Mouse (Mus musculus): ENCODE data around the gene Helb. TPM values are rescaled to one million over a fixed set of nuclear protein-coding genes. Genes with fewer than 3 reads are reported as not detected.

Gene Helb
- polyA plus RNA-seq, 1 experiment from 2014 or later: 6.6 TPM

DNA sequence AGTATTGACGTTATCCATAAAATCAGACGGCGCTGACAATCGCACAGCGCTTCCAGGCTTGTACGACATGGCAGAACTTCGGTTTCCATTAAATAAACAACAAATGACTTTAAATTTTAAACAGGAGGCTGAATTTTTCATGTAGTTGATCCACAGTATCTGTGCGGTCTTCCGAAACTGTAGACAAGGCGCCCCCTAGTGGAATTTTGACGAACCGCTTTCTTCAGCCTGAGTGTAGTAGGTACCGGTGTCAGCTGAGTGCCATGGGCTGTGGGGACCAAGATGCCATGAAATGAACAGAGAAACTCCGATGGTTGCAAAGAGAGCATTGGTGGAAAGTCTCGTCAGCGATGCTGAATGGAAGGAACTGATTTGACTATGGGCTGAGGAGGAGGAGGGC is 17.8 kb upstream of the Helb start:
- H3K9ac ChIP-seq (ENCODE audit: low read depth, low read length): no peak overlapping the region
- no peak overlapping the region for H3K4me2 ChIP-seq (ENCODE audit: low read depth, low read length)
- 65% methylated on average over 16 of the region's 16 CpGs for WGBS
- no peaks in the 10 kb centered on the region for H3K9me3 ChIP-seq (ENCODE audit: control insufficient read depth, low read length)
- H3K4me3 ChIP-seq (ENCODE audit: low read depth, low read length): no peak overlapping the region
- H3K4me1 ChIP-seq (ENCODE audit: control insufficient read depth, insufficient read depth, low read length): 0 out of 2 replicates have a peak, but pooled peaks cover 6% of the 10 kb centered on the region
- ATAC-seq (ENCODE audit: low read depth) (no peak), DNase-seq (ENCODE audit: low spot score) (peak; percentile 51)
- H3K27ac ChIP-seq (replicated peaks; ENCODE audit: low read depth, low read length): no peak overlapping the region
- no peaks in the 10 kb centered on the region; the same call in 1 of the 2 replicates for H3K27me3 ChIP-seq (replicated peaks; ENCODE audit: control insufficient read depth, insufficient read depth, low read length)
- no peaks in the 10 kb centered on the region for H3K36me3 ChIP-seq (ENCODE audit: control insufficient read depth, insufficient read depth, low read length)

DNA sequence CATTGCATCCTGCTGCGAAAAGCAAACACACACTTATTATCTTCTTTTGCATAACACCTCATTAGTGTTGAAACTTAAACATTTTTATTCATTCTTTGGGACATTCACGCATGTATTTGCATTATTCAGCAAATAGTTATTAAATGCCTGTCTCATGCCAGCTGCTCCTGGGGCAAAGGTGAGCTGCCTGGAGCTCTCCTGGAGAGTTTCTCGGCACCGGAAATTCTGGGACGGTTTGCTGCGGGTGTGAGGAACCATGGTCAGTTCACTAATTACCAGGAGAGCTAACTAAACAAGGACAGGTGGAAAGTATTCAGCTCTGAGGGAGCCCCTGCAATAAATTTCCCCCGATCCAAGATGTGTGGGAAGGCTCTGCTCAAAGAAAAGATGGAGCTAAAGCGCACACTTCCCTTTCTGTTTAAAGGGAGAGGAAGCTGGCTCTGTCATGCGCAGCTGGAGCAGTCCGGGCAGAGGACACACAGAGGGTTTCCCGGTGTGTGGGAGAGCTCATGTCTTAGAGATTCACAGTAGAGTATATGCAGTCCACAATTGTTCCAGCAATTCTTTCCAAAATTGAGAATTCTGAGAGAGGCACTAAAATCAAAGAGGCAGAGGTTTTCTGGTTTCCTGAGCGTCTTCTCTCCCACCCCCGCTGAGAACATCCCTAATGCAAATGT is 16.0 kb upstream of the Helb start:
- WGBS: 39% methylated on average over 13 of the region's 13 CpGs
- Histone ChIP-seq H3K4me3 (ENCODE audit: low read depth, low read length) (no peak overlapping the region), H3K9ac (ENCODE audit: low read depth, low read length) (no peak overlapping the region), H3K9me3 (ENCODE audit: control insufficient read depth, low read length) (no peaks in the 10 kb centered on the region), H3K36me3 (ENCODE audit: control insufficient read depth, insufficient read depth, low read length) (no peaks in the 10 kb centered on the region), H3K4me1 (ENCODE audit: control insufficient read depth, insufficient read depth, low read length) (no peaks in the 10 kb centered on the region), H3K4me2 (ENCODE audit: low read depth, low read length) (peak overlapping the region; percentile 18; the same call in 1 of the 2 replicates), H3K27ac (replicated peaks; ENCODE audit: low read depth, low read length) (no peak overlapping the region), H3K27me3 (replicated peaks; ENCODE audit: control insufficient read depth, insufficient read depth, low read length) (no peaks in the 10 kb centered on the region; the same call in 1 of the 2 replicates)
- DNase-seq (ENCODE audit: low spot score) (no peak), ATAC-seq (ENCODE audit: low read depth) (no peak)

DNA sequence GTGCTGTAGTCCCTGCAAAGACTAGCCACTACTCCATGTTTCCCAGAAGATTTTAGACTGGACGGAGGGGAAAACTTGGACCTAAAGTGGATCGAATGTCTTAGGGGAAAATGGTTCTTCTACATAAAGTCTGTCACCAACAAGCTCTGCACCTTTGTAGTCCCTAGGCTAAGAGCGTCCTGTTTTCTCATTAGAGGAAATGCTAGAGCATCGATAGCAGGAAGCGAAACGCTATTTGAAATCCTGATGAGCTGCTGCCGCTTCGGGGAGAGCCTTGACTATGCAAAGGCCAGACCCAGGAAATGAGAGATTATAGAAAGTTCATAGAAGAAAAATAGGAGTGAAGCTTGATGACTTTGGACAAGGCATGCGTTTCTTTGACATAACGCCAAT is 12.7 kb upstream of the Helb start:
- WGBS: 75% methylated on average over 10 of the region's 10 CpGs

DNA sequence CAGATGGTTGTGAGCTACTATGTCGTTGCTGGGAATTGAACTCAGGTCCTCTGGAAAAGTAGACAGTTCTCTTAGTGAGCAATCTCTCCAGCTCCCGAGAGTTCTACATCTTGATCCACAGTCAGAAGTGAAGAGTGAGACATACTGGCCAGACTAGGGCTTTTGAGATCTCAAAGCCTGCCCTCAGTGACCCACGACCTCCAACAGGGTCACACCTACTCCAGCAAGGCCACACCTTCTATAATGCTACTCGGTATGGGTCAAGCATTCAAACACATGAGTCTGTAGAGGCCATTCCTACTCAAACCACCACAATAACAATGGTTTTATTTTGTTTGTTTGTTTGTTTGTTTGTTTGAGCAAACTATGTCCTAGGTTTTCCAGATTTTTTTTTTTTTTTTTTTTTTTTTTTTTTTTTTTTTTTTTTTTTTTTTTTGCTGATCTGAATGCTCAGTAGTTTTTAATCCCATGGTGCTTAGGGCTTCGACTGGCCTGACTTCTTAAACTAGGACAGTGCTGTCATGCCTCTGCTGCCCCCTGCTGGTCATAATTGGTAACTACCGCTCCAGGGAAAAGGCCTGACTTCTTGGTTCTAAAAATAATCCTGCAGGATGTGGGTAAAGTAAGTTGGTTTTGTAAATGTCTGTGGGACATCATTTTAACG is 12.1 kb upstream of the Helb start:
- Histone ChIP-seq H3K4me3 (ENCODE audit: low read depth, low read length) (no peak overlapping the region), H3K4me1 (ENCODE audit: control insufficient read depth, insufficient read depth, low read length) (no peaks in the 10 kb centered on the region), H3K9me3 (ENCODE audit: control insufficient read depth, low read length) (no peaks in the 10 kb centered on the region), H3K4me2 (ENCODE audit: low read depth, low read length) (no peak overlapping the region), H3K27ac (replicated peaks; ENCODE audit: low read depth, low read length) (no peak overlapping the region), H3K27me3 (replicated peaks; ENCODE audit: control insufficient read depth, insufficient read depth, low read length) (no peaks in the 10 kb centered on the region; the same call in 1 of the 2 replicates), H3K9ac (ENCODE audit: low read depth, low read length) (peak overlapping the region; percentile 16; the same call in 1 of the 2 replicates), H3K36me3 (ENCODE audit: control insufficient read depth, insufficient read depth, low read length) (no peaks in the 10 kb centered on the region)
- 51% methylated on average over 7 of the region's 7 CpGs for WGBS
- ATAC-seq (ENCODE audit: low read depth) (peak; percentile 53; the same call in 1 of the 2 replicates), DNase-seq (ENCODE audit: low spot score) (peak; percentile 90)

More for the DNA sequence above, 12.7 kb upstream of the Helb start:
- H3K4me2 ChIP-seq (ENCODE audit: low read depth, low read length): no peak overlapping the region
- ATAC-seq (ENCODE audit: low read depth) (no peak), DNase-seq (ENCODE audit: low spot score) (no peak)
- H3K27me3 ChIP-seq (replicated peaks; ENCODE audit: control insufficient read depth, insufficient read depth, low read length): no peaks in the 10 kb centered on the region; the same call in 1 of the 2 replicates
- no peak overlapping the region for H3K4me3 ChIP-seq (ENCODE audit: low read depth, low read length)
- no peaks in the 10 kb centered on the region for H3K4me1 ChIP-seq (ENCODE audit: control insufficient read depth, insufficient read depth, low read length)
- H3K27ac ChIP-seq (replicated peaks; ENCODE audit: low read depth, low read length): no peak overlapping the region
- H3K9ac ChIP-seq (ENCODE audit: low read depth, low read length): peak overlapping the region; percentile 16; the same call in 1 of the 2 replicates
- H3K36me3 ChIP-seq (ENCODE audit: control insufficient read depth, insufficient read depth, low read length): no peaks in the 10 kb centered on the region
- no peaks in the 10 kb centered on the region for H3K9me3 ChIP-seq (ENCODE audit: control insufficient read depth, low read length)

DNA sequence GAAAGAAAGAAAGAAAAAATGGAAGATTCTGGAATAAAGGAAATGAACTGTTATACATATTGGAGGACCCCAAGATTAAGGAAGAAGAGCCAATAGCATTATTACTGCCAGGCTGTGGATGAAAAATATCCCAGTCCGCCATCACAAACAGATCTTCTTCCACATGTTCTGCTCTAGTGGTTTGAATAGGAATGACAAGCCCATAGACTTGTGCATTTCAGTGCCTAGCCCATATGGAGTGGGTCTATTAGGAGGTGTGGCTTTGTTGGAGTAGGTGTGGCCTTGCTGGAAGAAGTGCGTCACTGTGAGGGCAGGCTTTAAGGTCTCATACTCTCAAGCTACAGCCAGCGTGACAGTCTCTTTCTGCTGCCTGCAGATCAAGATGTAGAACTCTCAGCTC is 10.9 kb upstream of the Helb start:
- H3K9ac ChIP-seq (ENCODE audit: low read depth, low read length): no peak overlapping the region
- no peak for DNase-seq (ENCODE audit: low spot score)

DNA sequence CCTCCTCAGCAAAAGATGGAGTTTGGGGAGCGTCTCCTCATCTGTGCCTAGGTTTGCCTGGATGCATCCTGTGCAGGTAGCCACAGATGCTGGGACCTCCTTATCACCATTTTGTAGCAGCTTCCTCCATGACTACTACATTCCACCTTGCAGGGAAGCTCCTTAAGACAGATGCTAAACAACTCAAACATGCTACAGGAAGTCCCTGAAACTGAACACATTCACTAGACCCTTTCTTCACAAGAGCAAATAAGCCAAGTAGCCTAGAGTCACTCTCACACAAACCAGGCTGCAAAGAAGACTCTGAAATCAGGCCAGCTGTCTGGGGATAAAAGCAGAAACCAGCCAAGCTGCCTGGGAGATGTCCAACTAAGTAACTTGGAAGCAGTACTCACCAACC is 2.5 kb upstream of the Helb start:
- DNase-seq (ENCODE audit: low spot score) (no peak), ATAC-seq (ENCODE audit: low read depth) (no peak)
- no peak overlapping the region for H3K27ac ChIP-seq (replicated peaks; ENCODE audit: low read depth, low read length)
- H3K9me3 ChIP-seq (ENCODE audit: control insufficient read depth, low read length): no peaks in the 10 kb centered on the region
- H3K4me2 ChIP-seq (ENCODE audit: low read depth, low read length): no peak overlapping the region
- H3K27me3 ChIP-seq (replicated peaks; ENCODE audit: control insufficient read depth, insufficient read depth, low read length): no peaks in the 10 kb centered on the region
- no peaks in the 10 kb centered on the region for H3K36me3 ChIP-seq (ENCODE audit: control insufficient read depth, insufficient read depth, low read length)
- H3K4me3 ChIP-seq (ENCODE audit: low read depth, low read length): no peak overlapping the region
- H3K9ac ChIP-seq (ENCODE audit: low read depth, low read length): no peak overlapping the region
- peaks cover 4% of the 10 kb centered on the region; the same call in 1 of the 2 replicates for H3K4me1 ChIP-seq (ENCODE audit: control insufficient read depth, insufficient read depth, low read length)
- WGBS: 97% methylated on average over 1 of the region's 1 CpGs

More for the DNA sequence above, 10.9 kb upstream of the Helb start:
- ATAC-seq (ENCODE audit: low read depth): no peak
- Histone ChIP-seq H3K4me3 (ENCODE audit: low read depth, low read length) (no peak overlapping the region), H3K9me3 (ENCODE audit: control insufficient read depth, low read length) (no peaks in the 10 kb centered on the region), H3K4me2 (ENCODE audit: low read depth, low read length) (no peak overlapping the region), H3K36me3 (ENCODE audit: control insufficient read depth, insufficient read depth, low read length) (no peaks in the 10 kb centered on the region), H3K27ac (replicated peaks; ENCODE audit: low read depth, low read length) (no peak overlapping the region), H3K27me3 (replicated peaks; ENCODE audit: control insufficient read depth, insufficient read depth, low read length) (no peaks in the 10 kb centered on the region; the same call in 1 of the 2 replicates), H3K4me1 (ENCODE audit: control insufficient read depth, insufficient read depth, low read length) (no peaks in the 10 kb centered on the region)
- 92% methylated on average over 3 of the region's 3 CpGs for WGBS

DNA sequence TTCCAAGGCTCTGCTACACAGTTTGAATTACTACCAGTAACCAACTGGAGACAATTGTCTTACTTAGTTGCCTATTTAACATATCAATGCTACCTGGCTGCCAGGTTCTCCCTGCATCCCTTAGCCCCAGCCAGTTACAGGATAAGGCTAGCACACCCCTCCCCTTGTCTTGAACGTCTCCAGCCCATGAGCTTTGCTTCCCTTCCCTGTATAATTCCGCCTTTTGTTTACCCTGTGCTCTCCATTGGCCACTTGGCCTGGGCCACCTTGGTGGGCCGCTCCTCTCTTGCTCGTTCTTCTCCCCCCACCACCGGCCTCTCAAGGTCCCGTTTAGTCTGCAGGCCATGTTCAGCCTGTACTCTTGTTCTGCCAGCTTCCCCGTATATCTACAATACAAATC is 1.7 kb upstream of the Helb start:
- Histone ChIP-seq H3K4me2 (ENCODE audit: low read depth, low read length) (no peak overlapping the region), H3K4me3 (ENCODE audit: low read depth, low read length) (no peak overlapping the region), H3K27ac (replicated peaks; ENCODE audit: low read depth, low read length) (no peak overlapping the region), H3K9ac (ENCODE audit: low read depth, low read length) (no peak overlapping the region), H3K36me3 (ENCODE audit: control insufficient read depth, insufficient read depth, low read length) (no peaks in the 10 kb centered on the region), H3K4me1 (ENCODE audit: control insufficient read depth, insufficient read depth, low read length) (peaks cover 4% of the 10 kb centered on the region; the same call in 1 of the 2 replicates), H3K27me3 (replicated peaks; ENCODE audit: control insufficient read depth, insufficient read depth, low read length) (no peaks in the 10 kb centered on the region), H3K9me3 (ENCODE audit: control insufficient read depth, low read length) (no peaks in the 10 kb centered on the region)
- WGBS: 47% methylated on average over 7 of the region's 7 CpGs
- no peak for DNase-seq (ENCODE audit: low spot score)
- ATAC-seq (ENCODE audit: low read depth): no peak

DNA sequence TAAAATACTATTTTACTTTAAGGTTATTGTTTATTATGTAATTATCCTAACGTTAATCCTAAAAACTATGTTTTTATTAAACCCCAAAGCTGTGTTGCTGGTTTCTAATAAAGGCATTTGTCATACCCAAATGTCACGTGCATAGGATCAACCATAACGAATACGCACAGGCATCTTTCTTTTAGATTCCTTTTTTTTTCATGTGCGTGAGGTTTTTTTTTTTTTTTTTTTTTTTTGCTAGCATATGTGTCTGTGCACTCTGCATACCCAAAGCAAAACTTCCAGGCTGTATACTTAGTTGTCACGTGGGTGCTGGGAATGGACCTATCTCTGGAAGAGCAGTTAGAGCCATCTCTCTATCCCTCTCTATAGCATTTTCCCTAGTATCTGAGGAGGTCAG is 1.2 kb upstream of the Helb start:
- ATAC-seq (ENCODE audit: low read depth) (no peak), DNase-seq (ENCODE audit: low spot score) (no peak)
- Histone ChIP-seq H3K36me3 (ENCODE audit: control insufficient read depth, insufficient read depth, low read length) (no peaks in the 10 kb centered on the region), H3K27me3 (replicated peaks; ENCODE audit: control insufficient read depth, insufficient read depth, low read length) (no peaks in the 10 kb centered on the region), H3K9me3 (ENCODE audit: control insufficient read depth, low read length) (no peaks in the 10 kb centered on the region), H3K4me1 (ENCODE audit: control insufficient read depth, insufficient read depth, low read length) (peaks cover 4% of the 10 kb centered on the region; the same call in 1 of the 2 replicates), H3K9ac (ENCODE audit: low read depth, low read length) (no peak overlapping the region), H3K4me2 (ENCODE audit: low read depth, low read length) (no peak overlapping the region), H3K27ac (replicated peaks; ENCODE audit: low read depth, low read length) (no peak overlapping the region), H3K4me3 (ENCODE audit: low read depth, low read length) (no peak overlapping the region)
- 73% methylated on average over 6 of the region's 6 CpGs for WGBS
